Mouse (Mus musculus) liver, postnatal 0 days (tissue): ENCODE data around the gene Cops7b. TPM values are rescaled to one million over a fixed set of nuclear protein-coding genes. Genes with fewer than 3 reads are reported as not detected.
A peak's percentile ranks its signal among the peaks of the same experiment; 100 is the strongest.

Experiments used
- ATAC-seq: fragments of 200-750 bp; cut with Nextera tagmentation; 2 replicates; pipeline ENCODE4 v1.8.0; 2017; ENCODE audit warnings: mild to moderate bottlenecking, moderate library complexity
- DNase-seq: peaks from one replicate; pipeline ENCODE4 v3.0.0-alpha.2; 2016
- H3K27ac ChIP-seq: fragments of 300-500 bp; sonication (generic); 2 replicates; pipeline ENCODE4 v1.5.1; 2014; ENCODE audit warnings: antibody characterized with exemption, moderate library complexity, mild to moderate bottlenecking, low read depth
- H3K27me3 ChIP-seq: fragments of 300-500 bp; sonication (generic); 2 replicates; pipeline ENCODE4 v1.6.1; 2014; ENCODE audit warnings: low read length, control low read depth, mixed read lengths; ENCODE audit not compliant: insufficient read depth
- H3K36me3 ChIP-seq: fragments of 300-500 bp; sonication (generic); replicated peaks from 2 replicates; pipeline ENCODE4 v1.6.1; 2014; ENCODE audit warnings: mild to moderate bottlenecking, control low read depth, low read length, moderate library complexity, mixed read lengths; ENCODE audit not compliant: insufficient read depth
- H3K4me1 ChIP-seq: fragments of 300-500 bp; sonication (generic); 2 replicates; pipeline ENCODE4 v1.6.1; 2014; ENCODE audit warnings: antibody characterized with exemption, mild to moderate bottlenecking, control low read depth; ENCODE audit not compliant: insufficient read depth
- H3K4me2 ChIP-seq: fragments of 300-500 bp; sonication (generic); 2 replicates; pipeline ENCODE4 v1.6.1; 2014; ENCODE audit warnings: low read depth, mild to moderate bottlenecking, low read length, moderate library complexity, mixed read lengths
- H3K4me3 ChIP-seq: fragments of 300-500 bp; sonication (generic); 2 replicates; pipeline ENCODE4 v1.5.1; 2014; ENCODE audit warnings: low read depth, low read length
- H3K9ac ChIP-seq: fragments of 300-500 bp; sonication (generic); replicated peaks from 2 replicates; pipeline ENCODE4 v1.6.1; 2014; ENCODE audit warnings: mild to moderate bottlenecking, moderate library complexity
- H3K9me3 ChIP-seq: fragments of 300-500 bp; sonication (generic); 2 replicates; pipeline ENCODE4 v1.6.1; 2016; ENCODE audit warnings: mild to moderate bottlenecking, control low read depth, low read length, mixed read lengths
- CTCF ChIP-seq: sonication (generic); IDR thresholded peaks from 2 replicates; pipeline ENCODE4 v1.5.1; 2016; ENCODE audit warnings: antibody characterized with exemption, low read depth
- EP300 ChIP-seq: IDR thresholded peaks from 2 replicates; pipeline ENCODE4 v1.6.1; 2016; ENCODE audit warnings: antibody characterized with exemption, low read depth, mild to moderate bottlenecking
- WGBS: fragments of 180-500 bp; shearing (Covaris S2); extraction: QIAGEN DNeasy Blood & Tissue Kit; methylation state at CpG from one replicate; pipeline ENCODE4 v1.1.7; 2014; ENCODE audit not compliant: insufficient replicate concordance; 5-methylcytosine and 5-hydroxymethylcytosine counted together
- polyA plus RNA-seq: library from polyadenylated mRNA; unstranded; fragments of >200 nt; fragmentation: Nextera tagmentation; extraction: Ambion mirVana; gene quantifications from 2 replicates; pipeline ENCODE4 v1.2.1, GENCODE M21; 2015

Cops7b gene
- polyA plus RNA-seq, 1 experiment from 2014 or later: 9.8 TPM

DNA sequence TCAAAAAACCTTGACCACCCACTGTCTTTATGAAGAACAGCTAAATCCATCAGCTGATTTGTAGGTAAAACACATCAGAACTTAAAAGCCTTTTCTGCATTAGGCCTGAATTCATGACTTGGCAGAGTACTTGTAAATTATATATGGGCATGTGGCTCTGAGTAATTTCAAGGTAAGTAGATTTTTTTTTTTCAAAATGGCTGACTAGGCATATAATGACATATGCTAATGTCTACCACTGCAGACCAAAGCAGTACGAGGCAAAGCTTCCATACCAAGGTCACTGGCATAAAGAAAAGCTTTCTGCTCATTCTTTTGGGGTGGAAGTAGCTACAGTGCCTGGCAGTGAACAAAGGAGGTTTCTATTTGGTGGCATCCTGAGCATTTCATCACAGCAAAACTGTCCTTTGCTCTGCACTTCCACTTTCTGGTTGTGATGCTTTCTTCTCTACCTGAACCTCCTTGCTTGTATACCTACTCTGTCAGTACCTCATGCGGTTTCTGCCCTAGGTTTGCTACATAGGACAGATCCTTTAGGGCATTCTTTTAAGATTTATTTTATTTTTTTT is 13.3 kb upstream of the Cops7b start:
- 77% methylated on average over 2 of the region's 2 CpGs for WGBS
- ATAC-seq: no peak
- no peaks in the 10 kb centered on the region for H3K9me3 ChIP-seq

DNA sequence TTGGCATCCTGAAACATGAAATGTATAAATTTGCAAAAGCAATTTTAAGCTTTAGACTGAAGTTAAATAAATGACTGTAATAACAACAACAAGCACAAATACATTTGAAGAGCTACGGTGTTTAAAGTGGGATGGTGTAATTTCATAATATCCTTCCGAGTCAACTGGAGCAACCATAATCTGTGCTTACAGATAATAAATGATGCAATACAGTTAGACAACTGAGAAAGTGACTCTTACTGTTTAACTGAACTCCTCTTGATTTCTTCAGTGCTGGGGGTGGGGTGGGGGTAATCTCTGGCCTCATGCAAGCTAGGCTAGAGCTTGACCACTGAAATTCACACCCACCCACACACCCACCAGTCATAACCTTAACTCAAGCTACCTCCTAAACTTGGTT is 11.3 kb upstream of the Cops7b start:
- ATAC-seq: no peak
- no peak for TF ChIP-seq CTCF
- peak; percentile 21; the same call in 1 of the 2 replicates for TF ChIP-seq EP300
- no peak for DNase-seq
- no peak overlapping the region for H3K4me3 ChIP-seq
- H3K9ac ChIP-seq: no peak overlapping the region
- no peaks in the 10 kb centered on the region for H3K27me3 ChIP-seq
- no peaks in the 10 kb centered on the region for H3K4me1 ChIP-seq
- no peak overlapping the region for H3K4me2 ChIP-seq
- no peaks in the 10 kb centered on the region; the same call in 1 of the 2 replicates for H3K36me3 ChIP-seq
- no peaks in the 10 kb centered on the region for H3K9me3 ChIP-seq
- no peak overlapping the region for H3K27ac ChIP-seq
- 37% methylated on average over 2 of the region's 2 CpGs for WGBS

More for the DNA sequence above, 13.3 kb upstream of the Cops7b start:
- H3K36me3 ChIP-seq: 0 out of 2 replicates have a peak, but pooled peaks cover under 1% of the 10 kb centered on the region
- no peaks in the 10 kb centered on the region for H3K4me1 ChIP-seq
- no peak for TF ChIP-seq EP300
- no peak for TF ChIP-seq CTCF
- no peaks in the 10 kb centered on the region for H3K27me3 ChIP-seq
- H3K4me2 ChIP-seq: no peak overlapping the region
- no peak overlapping the region for H3K27ac ChIP-seq
- no peak overlapping the region for H3K4me3 ChIP-seq
- no peak for DNase-seq
- no peak overlapping the region for H3K9ac ChIP-seq

DNA sequence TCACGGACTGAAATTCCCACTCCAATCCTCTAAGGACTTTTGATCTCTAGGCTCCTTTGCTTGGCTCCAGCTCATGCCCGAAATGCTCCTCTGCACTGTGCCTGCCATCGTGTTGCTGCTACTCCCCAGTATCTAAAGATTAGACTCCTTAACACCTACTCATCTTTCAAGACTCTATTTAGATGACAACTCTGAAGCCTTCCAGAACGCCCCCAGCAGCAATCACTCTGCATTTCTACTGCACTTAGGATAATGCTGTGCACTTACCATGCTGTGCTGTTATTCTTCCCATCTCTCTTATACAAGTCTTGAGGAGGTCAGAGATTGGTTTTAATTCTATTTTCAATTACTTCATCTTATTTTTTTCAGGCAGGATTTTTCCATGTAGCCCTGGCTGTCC is 10.8 kb upstream of the Cops7b start:
- Histone ChIP-seq H3K4me3 (no peak overlapping the region), H3K36me3 (no peaks in the 10 kb centered on the region; the same call in 1 of the 2 replicates), H3K4me2 (no peak overlapping the region), H3K9me3 (no peaks in the 10 kb centered on the region), H3K9ac (no peak overlapping the region), H3K27me3 (no peaks in the 10 kb centered on the region), H3K4me1 (no peaks in the 10 kb centered on the region), H3K27ac (no peak overlapping the region)
- ATAC-seq: no peak
- TF ChIP-seq EP300: no peak
- TF ChIP-seq CTCF: no peak
- no peak for DNase-seq
- 72% methylated on average over 4 of the region's 4 CpGs for whole genome bisulfite sequencing

DNA sequence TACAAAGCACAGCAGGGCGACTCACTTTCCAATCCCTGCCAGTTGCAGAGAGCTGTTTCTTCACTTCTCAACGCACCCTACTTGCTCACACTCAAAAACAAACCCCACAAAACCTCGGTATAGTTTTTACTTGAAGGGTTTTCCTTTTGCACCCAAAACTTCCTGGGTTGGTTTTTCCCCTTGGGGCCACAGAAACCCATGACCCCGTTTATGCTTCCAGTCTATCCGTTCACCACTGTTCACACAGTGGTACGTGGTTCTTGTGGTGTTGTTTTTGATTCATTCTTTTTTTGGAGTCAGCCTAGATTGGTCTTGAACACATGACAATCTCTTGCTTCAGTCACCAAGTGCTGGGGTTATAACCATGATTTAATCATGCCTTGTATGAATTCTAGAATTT is 2.3 kb upstream of the Cops7b start:
- no peak overlapping the region for H3K27ac ChIP-seq

DNA sequence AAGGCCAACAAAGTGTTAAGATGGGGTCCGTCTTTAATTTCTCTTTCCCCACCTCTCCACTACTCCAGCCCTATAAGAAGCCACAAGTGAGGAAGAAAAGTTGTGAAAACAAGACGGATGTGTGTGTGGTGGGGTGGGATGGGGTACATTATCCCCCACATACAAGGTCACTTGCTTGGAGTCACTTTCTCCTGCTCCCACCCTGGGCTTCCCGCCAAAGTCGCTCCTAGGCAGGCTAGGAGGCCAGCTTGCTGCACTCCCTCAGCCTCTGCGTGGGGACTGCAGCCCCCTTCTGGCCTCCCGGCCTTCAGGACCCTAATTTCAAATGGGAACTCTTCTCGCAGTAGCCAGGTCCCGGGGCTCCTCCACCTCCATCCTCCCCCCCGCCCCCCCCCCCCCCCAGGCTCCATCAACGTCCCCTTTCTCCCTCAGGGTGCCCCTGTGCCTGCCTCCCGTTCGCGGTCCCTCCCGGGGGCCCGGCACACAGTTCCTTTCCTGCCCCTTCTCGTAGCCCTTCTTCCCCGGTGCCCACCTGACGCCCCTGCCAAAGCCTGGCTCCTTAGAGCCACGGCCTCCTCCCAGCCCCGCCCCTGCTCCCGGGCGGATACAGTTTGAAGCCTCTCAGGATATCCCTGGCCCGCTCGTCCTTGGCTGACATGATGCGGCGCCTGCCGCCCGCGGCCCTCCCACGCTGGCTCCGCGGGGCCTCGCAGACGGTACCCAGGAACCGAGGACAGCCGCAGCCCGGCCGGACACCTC is 833 bp upstream of the Cops7b start:
- Histone ChIP-seq H3K9me3 (no peaks in the 10 kb centered on the region), H3K27ac (peak overlapping the region; percentile 67), H3K27me3 (no peaks in the 10 kb centered on the region), H3K4me3 (peak overlapping the region; percentile 85), H3K9ac (peak overlapping the region; percentile 85), H3K4me1 (peaks cover 29% of the 10 kb centered on the region), H3K4me2 (peak overlapping the region; percentile 95), H3K36me3 (no peaks in the 10 kb centered on the region)
- DNase-seq (peak; percentile 38), ATAC-seq (peak; percentile 73)
- TF ChIP-seq CTCF (no peak), EP300 (no peak)
- WGBS: 1% methylated on average over 37 of the region's 38 CpGs

More for the DNA sequence above, 2.3 kb upstream of the Cops7b start:
- Histone ChIP-seq H3K9me3 (no peaks in the 10 kb centered on the region), H3K4me1 (peaks cover 23% of the 10 kb centered on the region), H3K4me3 (no peak overlapping the region), H3K36me3 (no peaks in the 10 kb centered on the region), H3K27me3 (no peaks in the 10 kb centered on the region), H3K9ac (no peak overlapping the region), H3K4me2 (no peak overlapping the region)
- WGBS: 57% methylated on average over 6 of the region's 6 CpGs
- DNase-seq: no peak
- no peak for ATAC-seq
- no peak for TF ChIP-seq EP300
- TF ChIP-seq CTCF: no peak

DNA sequence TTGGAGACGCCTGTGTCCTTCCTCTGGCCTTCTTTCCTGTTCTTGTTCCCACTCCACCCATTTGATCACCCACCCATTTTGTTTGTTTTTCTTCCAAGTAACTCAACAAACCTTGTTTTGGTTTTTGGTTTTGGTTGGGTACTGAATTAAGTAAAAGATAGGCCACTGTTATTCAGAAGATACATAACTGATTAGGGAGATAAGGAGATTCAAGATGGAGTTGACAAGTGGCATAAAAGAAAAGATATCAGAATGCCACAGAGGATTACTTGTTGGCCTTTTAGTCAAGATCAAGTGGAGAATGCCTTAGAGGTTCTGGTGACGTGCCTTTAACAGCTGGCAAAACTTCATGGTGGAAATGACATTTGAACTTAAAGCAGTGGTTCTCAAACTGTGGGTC is 1.0 kb downstream of the Cops7b start:
- 56% methylated on average over 2 of the region's 2 CpGs for WGBS

More for the DNA sequence above, 1.0 kb downstream of the Cops7b start:
- Histone ChIP-seq H3K4me3 (peak overlapping the region; percentile 85), H3K27me3 (no peaks in the 10 kb centered on the region), H3K36me3 (no peaks in the 10 kb centered on the region; the same call in 1 of the 2 replicates), H3K9ac (peak overlapping the region; percentile 85), H3K4me1 (peaks cover 36% of the 10 kb centered on the region), H3K4me2 (peak overlapping the region; percentile 95), H3K27ac (peak overlapping the region; percentile 67; the same call in 1 of the 2 replicates), H3K9me3 (no peaks in the 10 kb centered on the region)
- DNase-seq: no peak
- no peak for TF ChIP-seq CTCF
- no peak for TF ChIP-seq EP300
- ATAC-seq: no peak
